Mouse (Mus musculus) limb, embryonic 13.5 days (tissue): ENCODE results near the gene Krtap9-3. TPM values are rescaled to one million over a fixed set of nuclear protein-coding genes. Genes with fewer than 3 reads are reported as not detected.

Experiments used
- ATAC-seq: fragments of 200-750 bp; cut with Nextera tagmentation; 2 replicates; pipeline ENCODE4 v1.8.0; 2017; ENCODE audit warnings: low read depth, moderate number of reproducible peaks, moderate TSS enrichment; ENCODE audit not compliant: low FRiP score
- H3K27ac ChIP-seq: fragments of 300-500 bp; sonication (generic); 2 replicates; pipeline ENCODE4 v1.5.1; 2015; ENCODE audit warnings: inconsistent platforms, mild to moderate bottlenecking, moderate library complexity
- H3K27me3 ChIP-seq: fragments of 300-500 bp; sonication (generic); 2 replicates; pipeline ENCODE4 v1.6.1; 2015; ENCODE audit warnings: mild to moderate bottlenecking, inconsistent platforms
- H3K36me3 ChIP-seq: fragments of 300-500 bp; sonication (generic); 2 replicates; pipeline ENCODE4 v1.6.1; 2015; ENCODE audit warnings: inconsistent platforms, mild to moderate bottlenecking, moderate library complexity
- H3K4me1 ChIP-seq: fragments of 300-500 bp; sonication (generic); 2 replicates; pipeline ENCODE4 v1.6.1; 2015; ENCODE audit warnings: inconsistent platforms
- H3K4me2 ChIP-seq: fragments of 300-500 bp; sonication (generic); replicated peaks from 2 replicates; pipeline ENCODE4 v1.6.1; 2015; ENCODE audit warnings: inconsistent platforms, mild to moderate bottlenecking, moderate library complexity
- H3K4me3 ChIP-seq: fragments of 300-500 bp; sonication (generic); 2 replicates; pipeline ENCODE4 v1.5.1; 2015; ENCODE audit warnings: moderate library complexity, mild to moderate bottlenecking, inconsistent platforms
- H3K9ac ChIP-seq: fragments of 300-500 bp; sonication (generic); 2 replicates; pipeline ENCODE4 v1.6.1; 2015; ENCODE audit warnings: mild to moderate bottlenecking, inconsistent platforms
- H3K9me3 ChIP-seq: fragments of 300-500 bp; sonication (generic); 2 replicates; pipeline ENCODE4 v1.6.1; 2016; ENCODE audit warnings: inconsistent platforms
- WGBS: fragments of 180-500 bp; shearing (Covaris S2); methylation state at CpG from one replicate; pipeline ENCODE4 v1.1.7; 2015; 5-methylcytosine and 5-hydroxymethylcytosine counted together
- polyA plus RNA-seq: library from polyadenylated mRNA; unstranded; fragments of >200 nt; fragmentation: Nextera tagmentation; extraction: Ambion mirVana; gene quantifications from 2 replicates; pipeline ENCODE4 v1.2.1, GENCODE M21; 2015

Gene Krtap9-3
- polyA plus RNA-seq, 1 experiment from 2014 or later, result not detected

DNA sequence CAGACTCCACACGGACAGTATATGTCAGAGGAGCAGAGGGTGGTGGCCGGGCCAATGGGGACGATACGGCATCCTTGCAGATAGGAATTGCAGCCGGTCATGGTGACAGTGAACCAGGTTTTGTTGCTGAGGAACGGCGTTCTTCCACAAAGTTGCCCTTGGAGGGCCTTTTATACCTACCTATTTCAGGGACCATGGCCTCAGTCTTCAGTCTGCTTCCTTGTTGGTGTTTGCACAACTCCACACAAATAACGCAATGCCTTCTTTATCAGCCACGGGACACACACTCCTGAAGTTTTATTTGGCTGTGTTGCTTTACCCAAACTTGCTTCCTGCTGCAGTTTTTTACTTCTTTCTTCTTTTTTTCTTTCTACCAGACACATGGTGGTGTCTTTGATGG is 38.5 kb downstream of the Krtap9-3 start, which contains the start of gene Gm11939:
Gm11939 (minus strand) TSS at position 101 of the 400 bp plus-strand sequence.
- 91% methylated on average over 9 of the region's 9 CpGs for whole genome bisulfite sequencing
- Histone ChIP-seq H3K4me1 (no peaks in the 10 kb centered on the region), H3K9ac (no peak within 1 kb of the TSS), H3K27ac (no peak within 1 kb of the TSS), H3K4me2 (no peak within 1 kb of the TSS), H3K9me3 (no peaks in the 10 kb centered on the region), H3K36me3 (no peaks in the 10 kb centered on the region), H3K27me3 (no peaks in the 10 kb centered on the region), H3K4me3 (no peak within 1 kb of the TSS)
- ATAC-seq, result no peak

DNA sequence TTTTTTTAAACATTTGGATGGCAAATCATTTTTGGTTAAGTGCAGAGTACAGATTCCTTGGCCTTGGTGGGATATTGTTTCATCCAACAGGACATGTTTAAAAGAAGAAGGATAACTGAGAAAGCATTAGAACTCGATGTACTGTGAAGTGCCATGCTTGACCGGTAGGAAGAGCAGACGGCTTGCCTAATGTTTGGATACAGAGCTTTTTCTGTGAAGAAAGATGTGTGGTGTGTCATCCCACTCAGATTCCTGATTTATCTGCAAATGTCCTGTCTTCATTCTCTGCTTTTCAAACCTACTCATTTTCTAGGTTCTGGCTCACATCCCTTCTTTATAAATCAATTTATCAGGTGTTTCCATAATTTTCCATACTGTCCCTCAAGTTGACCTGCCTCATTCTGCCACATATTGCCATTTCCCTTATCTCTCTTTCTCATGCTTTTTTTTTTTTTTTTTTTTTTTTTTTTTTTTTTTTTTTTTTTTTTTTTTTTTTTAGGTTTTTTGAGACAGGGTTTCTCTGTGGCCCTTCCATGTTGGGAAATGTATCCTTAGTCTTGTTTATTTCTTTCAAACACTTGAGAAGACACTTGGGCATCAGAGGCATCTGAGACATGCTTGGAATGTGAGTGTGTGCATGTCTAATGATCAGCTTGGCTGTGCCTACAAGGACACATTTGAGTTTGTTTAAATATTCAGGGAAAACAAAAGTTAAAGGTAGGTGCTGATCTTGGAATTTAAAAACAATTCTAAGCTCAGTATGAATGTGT is 39.7 kb downstream of the Krtap9-3 start:
- no peak for ATAC-seq
- no peak overlapping the region for H3K9ac ChIP-seq
- H3K4me3 ChIP-seq, result no peak overlapping the region
- H3K36me3 ChIP-seq, result no peaks in the 10 kb centered on the region
- H3K27ac ChIP-seq, result no peak overlapping the region
- H3K4me1 ChIP-seq, result no peaks in the 10 kb centered on the region
- WGBS, result 90% methylated on average over 3 of the region's 3 CpGs
- no peaks in the 10 kb centered on the region for H3K9me3 ChIP-seq
- H3K4me2 ChIP-seq, result no peak overlapping the region
- no peaks in the 10 kb centered on the region for H3K27me3 ChIP-seq

DNA sequence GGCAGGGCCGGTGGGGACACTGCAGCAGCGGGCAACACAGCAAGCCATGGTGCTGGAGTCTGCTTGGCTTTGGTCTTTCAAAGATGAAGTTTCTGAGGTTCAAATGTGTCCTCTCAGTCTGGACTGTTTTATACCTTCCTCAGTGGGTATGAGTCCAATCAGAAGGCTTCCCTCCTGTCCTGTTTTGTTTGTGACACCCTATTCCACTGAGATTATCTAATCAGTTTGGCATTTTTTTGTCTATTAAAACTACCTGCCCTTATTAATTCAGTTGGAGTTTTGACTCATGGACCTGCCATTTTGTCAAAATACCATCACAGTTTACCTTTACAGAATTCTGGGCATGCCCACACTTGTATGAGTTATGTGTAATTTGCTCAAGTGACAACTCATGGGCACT is 41.2 kb downstream of the Krtap9-3 start, which contains the start of gene Krtap3-2:
Krtap3-2 (minus strand) TSS at position 101 of the 400 bp plus-strand sequence.
- no peaks in the 10 kb centered on the region for H3K36me3 ChIP-seq
- H3K9me3 ChIP-seq, result no peaks in the 10 kb centered on the region
- ATAC-seq, result no peak
- 71% methylated on average over 2 of the region's 2 CpGs for WGBS
- no peak within 1 kb of the TSS for H3K4me2 ChIP-seq
- no peak within 1 kb of the TSS for H3K4me3 ChIP-seq
- no peak within 1 kb of the TSS for H3K9ac ChIP-seq
- H3K4me1 ChIP-seq, result no peaks in the 10 kb centered on the region
- H3K27me3 ChIP-seq, result no peaks in the 10 kb centered on the region
- H3K27ac ChIP-seq, result no peak within 1 kb of the TSS

DNA sequence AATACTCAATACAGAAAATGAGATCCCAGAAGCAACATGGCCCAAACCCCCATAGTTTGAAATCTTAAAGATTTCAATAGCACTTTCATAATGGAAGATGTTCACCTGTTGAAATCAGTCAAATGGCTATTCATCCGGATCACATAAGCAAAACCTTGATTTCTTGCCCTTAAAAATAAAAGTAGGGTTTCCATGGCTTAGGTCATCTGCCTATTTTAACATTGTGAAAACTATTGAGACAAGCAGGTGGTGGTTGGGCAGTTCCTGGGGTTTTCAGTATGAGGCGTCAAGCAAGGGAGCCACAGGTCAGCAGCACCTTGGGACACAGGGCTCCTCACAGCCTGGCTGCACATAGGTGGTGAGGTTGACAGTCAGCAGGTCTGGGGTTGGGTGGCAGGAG is 41.7 kb downstream of the Krtap9-3 start:
- WGBS, result 89% methylated on average over 2 of the region's 2 CpGs
- Histone ChIP-seq H3K4me3 (no peak overlapping the region), H3K4me2 (no peak overlapping the region), H3K27me3 (no peaks in the 10 kb centered on the region), H3K36me3 (no peaks in the 10 kb centered on the region), H3K9me3 (no peaks in the 10 kb centered on the region), H3K9ac (no peak overlapping the region), H3K4me1 (no peaks in the 10 kb centered on the region), H3K27ac (no peak overlapping the region)
- no peak for ATAC-seq

DNA sequence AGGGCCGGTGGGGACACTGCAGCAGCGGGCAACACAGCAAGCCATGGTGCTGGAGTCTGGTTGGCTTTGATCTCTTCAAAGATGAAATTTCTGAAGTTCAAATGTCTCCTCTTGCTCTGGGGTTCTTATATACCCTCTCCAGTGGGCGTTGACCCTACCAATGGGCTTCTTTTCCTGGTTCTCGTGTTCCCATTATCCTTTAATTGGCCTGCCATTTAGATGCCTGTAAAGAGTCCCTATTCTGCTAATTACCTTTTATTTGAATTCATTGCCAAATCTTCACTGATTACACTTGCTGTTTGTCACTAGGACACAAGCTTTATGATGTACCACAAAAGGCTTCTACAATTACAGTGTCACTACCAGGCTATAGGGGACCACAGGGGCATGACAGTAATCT is 47.1 kb downstream of the Krtap9-3 start, which contains the start of gene Krtap3-3:
Krtap3-3 (minus strand) TSS at position 101 of the 400 bp plus-strand sequence.
- no peak within 1 kb of the TSS for H3K4me2 ChIP-seq
- no peak within 1 kb of the TSS for H3K9ac ChIP-seq
- H3K36me3 ChIP-seq, result no peaks in the 10 kb centered on the region
- WGBS, result 33% methylated on average over 4 of the region's 4 CpGs
- H3K27ac ChIP-seq, result no peak within 1 kb of the TSS
- no peaks in the 10 kb centered on the region for H3K27me3 ChIP-seq
- no peak within 1 kb of the TSS for H3K4me3 ChIP-seq
- no peaks in the 10 kb centered on the region for H3K9me3 ChIP-seq
- no peaks in the 10 kb centered on the region for H3K4me1 ChIP-seq
- ATAC-seq, result no peak

DNA sequence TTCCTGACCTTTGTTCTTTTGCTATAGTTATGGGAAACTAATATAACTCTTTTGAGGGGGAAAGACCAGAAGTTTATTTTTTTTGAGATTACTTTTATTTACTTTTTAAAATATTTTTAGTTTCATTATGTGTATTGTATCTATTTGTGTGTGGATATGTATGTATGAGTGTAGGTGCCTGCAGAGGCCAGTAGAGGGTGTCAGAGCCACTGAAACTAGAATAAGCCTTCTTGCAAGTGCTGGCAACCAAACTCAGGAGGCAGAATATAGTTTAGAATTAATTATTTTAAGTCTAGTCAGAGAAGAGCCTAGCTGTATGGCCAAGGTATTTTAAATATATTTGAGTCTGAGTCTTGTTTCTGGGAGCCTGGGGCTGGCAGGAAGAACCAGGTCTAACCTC is 50.0 kb downstream of the Krtap9-3 start:
- H3K9me3 ChIP-seq, result no peaks in the 10 kb centered on the region
- no peaks in the 10 kb centered on the region for H3K4me1 ChIP-seq
- H3K27me3 ChIP-seq, result no peaks in the 10 kb centered on the region
- no peak overlapping the region for H3K9ac ChIP-seq
- no peak overlapping the region for H3K4me3 ChIP-seq
- no peak for ATAC-seq
- H3K36me3 ChIP-seq, result no peaks in the 10 kb centered on the region
- no peak overlapping the region for H3K4me2 ChIP-seq
- H3K27ac ChIP-seq, result no peak overlapping the region

Other genes starting within 250 kb of the Krtap9-3 start
- gene Krt27, start 247.0 kb downstream of the Krtap9-3 start, polyA plus RNA-seq, result not detected in 2 replicates
- 0.19 and 0.20 TPM in 2 replicates for gene Krt28, start 223.2 kb downstream of the Krtap9-3 start, polyA plus RNA-seq
- 29.7 and 30.8 TPM in 2 replicates for gene Krt10, start 208.7 kb downstream of the Krtap9-3 start, polyA plus RNA-seq
- gene Krt12, start 175.8 kb downstream of the Krtap9-3 start, polyA plus RNA-seq, result not detected in 2 replicates
- gene Krt20, start 160.0 kb downstream of the Krtap9-3 start, polyA plus RNA-seq, result 0.34 and 0.47 TPM in 2 replicates
- 0.28 and 0.33 TPM in 2 replicates for gene Krt23, start 105.0 kb downstream of the Krtap9-3 start, polyA plus RNA-seq
- gene Krt39, start 76.8 kb downstream of the Krtap9-3 start, polyA plus RNA-seq, result not detected in 2 replicates
- gene Krt40, start 54.9 kb downstream of the Krtap9-3 start, polyA plus RNA-seq, result not detected in 2 replicates
- gene Krtap3-3, start 47.2 kb downstream of the Krtap9-3 start, polyA plus RNA-seq, result not detected in 2 replicates
- not detected in 2 replicates for gene Krtap3-2, start 41.3 kb downstream of the Krtap9-3 start, polyA plus RNA-seq
- not detected in 2 replicates for gene Gm11939, start 38.6 kb downstream of the Krtap9-3 start, polyA plus RNA-seq
- gene Krtap3-1, start 31.5 kb downstream of the Krtap9-3 start, polyA plus RNA-seq, result not detected in 2 replicates
- not detected in 2 replicates for gene Krtap1-5, start 17.1 kb downstream of the Krtap9-3 start, polyA plus RNA-seq
- not detected in 2 replicates for gene Krtap1-4, start 14.5 kb downstream of the Krtap9-3 start, polyA plus RNA-seq
- not detected in 2 replicates for gene Krtap1-3, start 6.8 kb downstream of the Krtap9-3 start, polyA plus RNA-seq
- not detected in 2 replicates for gene Gm11938, start 5.2 kb upstream of the Krtap9-3 start, polyA plus RNA-seq
- not detected in 2 replicates for gene Gm11937, start 12.1 kb upstream of the Krtap9-3 start, polyA plus RNA-seq
- not detected in 2 replicates for gene Krtap2-4, start 16.7 kb upstream of the Krtap9-3 start, polyA plus RNA-seq
- gene Gm11562, start 22.3 kb upstream of the Krtap9-3 start, polyA plus RNA-seq, result not detected in 2 replicates
- not detected in 2 replicates for gene Krtap4-1, start 30.1 kb upstream of the Krtap9-3 start, polyA plus RNA-seq
- not detected in 2 replicates for gene Krtap4-2, start 37.0 kb upstream of the Krtap9-3 start, polyA plus RNA-seq
- gene Krtap4-7, start 46.0 kb upstream of the Krtap9-3 start, polyA plus RNA-seq, result not detected in 2 replicates
- gene Gm11555, start 52.1 kb upstream of the Krtap9-3 start, polyA plus RNA-seq, result not detected in 2 replicates
- not detected in 2 replicates for gene Gm11563, start 60.9 kb upstream of the Krtap9-3 start, polyA plus RNA-seq
- not detected in 2 replicates for gene Krtap4-6, start 67.9 kb upstream of the Krtap9-3 start, polyA plus RNA-seq
- not detected in 2 replicates for gene Gm14190, start 92.6 kb upstream of the Krtap9-3 start, polyA plus RNA-seq
- gene Gm14180, start 136.2 kb upstream of the Krtap9-3 start, polyA plus RNA-seq, result not detected in 2 replicates
- gene Gm11595, start 174.8 kb upstream of the Krtap9-3 start, polyA plus RNA-seq, result not detected in 2 replicates
- gene Krtap4-8, start 182.6 kb upstream of the Krtap9-3 start, polyA plus RNA-seq, result not detected in 2 replicates
- not detected in 2 replicates for gene Krtap4-9, start 187.1 kb upstream of the Krtap9-3 start, polyA plus RNA-seq
- not detected in 2 replicates for gene Gm11596, start 195.4 kb upstream of the Krtap9-3 start, polyA plus RNA-seq
- gene Gm11569, start 200.8 kb upstream of the Krtap9-3 start, polyA plus RNA-seq, result not detected in 2 replicates
- gene Gm11554, start 206.3 kb upstream of the Krtap9-3 start, polyA plus RNA-seq, result not detected in 2 replicates
- not detected in 2 replicates for gene Krtap4-13, start 211.8 kb upstream of the Krtap9-3 start, polyA plus RNA-seq
- not detected in 2 replicates for gene Gm11564, start 217.6 kb upstream of the Krtap9-3 start, polyA plus RNA-seq
- not detected in 2 replicates for gene 2300003K06Rik, start 240.0 kb upstream of the Krtap9-3 start, polyA plus RNA-seq